Mouse (Mus musculus): ENCODE results near the gene Npcd. TPM values are rescaled to one million over a fixed set of nuclear protein-coding genes. Genes with fewer than 3 reads are reported as not detected.

Npcd gene
- polyA plus RNA-seq, 1 experiment from 2014 or later = 0.55 TPM

GRCm38 (mm10) chr15:79774117-79775027, 59.7 kb downstream of the Npcd start:
- under 1% methylated on average over 42 of the region's 50 CpGs for WGBS
- ATAC-seq (ENCODE audit: borderline replicate concordance, extremely low read depth, low FRiP score, low TSS enrichment) = peak; percentile 97

GRCm38 (mm10) chr15:79770629-79771240, 63.3 kb downstream of the Npcd start:
- Histone ChIP-seq H3K4me2 (no peak overlapping the region), H3K9ac (no peak overlapping the region), H3K4me1 (peaks cover 47% of the 10 kb centered on the region), H3K27me3 (no peaks in the 10 kb centered on the region), H3K36me3 (no peaks in the 10 kb centered on the region), H3K4me3 (no peak overlapping the region), H3K27ac (no peak overlapping the region), H3K9me3 (no peaks in the 10 kb centered on the region)
- no peak for ATAC-seq (ENCODE audit: borderline replicate concordance, extremely low read depth, low FRiP score, low TSS enrichment)
- 63% methylated on average over 21 of the region's 21 CpGs for WGBS

More at GRCm38 (mm10) chr15:79774117-79775027, 59.7 kb downstream of the Npcd start:
- Histone ChIP-seq H3K4me3 (peak overlapping the region; percentile 88), H3K27me3 (no peaks in the 10 kb centered on the region), H3K9me3 (no peaks in the 10 kb centered on the region), H3K36me3 (no peaks in the 10 kb centered on the region), H3K4me2 (peak overlapping the region; percentile 80), H3K27ac (peak overlapping the region; percentile 72), H3K9ac (peak overlapping the region; percentile 87), H3K4me1 (peaks cover 23% of the 10 kb centered on the region)

GRCm38 (mm10) chr15:79768302-79768701, 65.7 kb downstream of the Npcd start:
- peaks cover 3% of the 10 kb centered on the region; the same call in 1 of the 2 replicates for H3K36me3 ChIP-seq
- peaks cover 37% of the 10 kb centered on the region for H3K4me1 ChIP-seq
- no peak for ATAC-seq (ENCODE audit: borderline replicate concordance, extremely low read depth, low FRiP score, low TSS enrichment)
- H3K27me3 ChIP-seq = no peaks in the 10 kb centered on the region
- no peak overlapping the region for H3K27ac ChIP-seq
- no peak overlapping the region for H3K4me2 ChIP-seq
- 61% methylated on average over 6 of the region's 6 CpGs for WGBS
- H3K9ac ChIP-seq = no peak overlapping the region
- H3K4me3 ChIP-seq = no peak overlapping the region
- H3K9me3 ChIP-seq = no peaks in the 10 kb centered on the region

GRCm38 (mm10) chr15:79767327-79767961, 66.6 kb downstream of the Npcd start:
- no peak overlapping the region for H3K4me3 ChIP-seq
- no peaks in the 10 kb centered on the region for H3K27me3 ChIP-seq
- no peak overlapping the region for H3K9ac ChIP-seq
- no peak overlapping the region for H3K4me2 ChIP-seq
- peaks cover 9% of the 10 kb centered on the region; the same call in 1 of the 2 replicates for H3K36me3 ChIP-seq
- H3K4me1 ChIP-seq = peaks cover 34% of the 10 kb centered on the region
- ATAC-seq (ENCODE audit: borderline replicate concordance, extremely low read depth, low FRiP score, low TSS enrichment) = no peak
- no peaks in the 10 kb centered on the region for H3K9me3 ChIP-seq
- H3K27ac ChIP-seq = no peak overlapping the region
- 74% methylated on average over 16 of the region's 16 CpGs for WGBS

- H3K27ac ChIP-seq = no peak overlapping the region
- H3K27me3 ChIP-seq = no peaks in the 10 kb centered on the region
- peaks cover 34% of the 10 kb centered on the region for H3K4me1 ChIP-seq
- no peak overlapping the region for H3K4me2 ChIP-seq
- no peak for ATAC-seq (ENCODE audit: borderline replicate concordance, extremely low read depth, low FRiP score, low TSS enrichment)
- no peaks in the 10 kb centered on the region for H3K9me3 ChIP-seq
- no peak overlapping the region for H3K9ac ChIP-seq
- H3K4me3 ChIP-seq = no peak overlapping the region
- 71% methylated on average over 10 of the region's 10 CpGs for WGBS
- H3K36me3 ChIP-seq = peaks cover 9% of the 10 kb centered on the region; the same call in 1 of the 2 replicates
These were observed 67.4 kb downstream of the Npcd start for GRCm38 (mm10) chr15:79766586-79767071.

GRCm38 (mm10) chr15:79766168-79766567, 67.9 kb downstream of the Npcd start:
- 49% methylated on average over 10 of the region's 10 CpGs for WGBS
- ATAC-seq (ENCODE audit: borderline replicate concordance, extremely low read depth, low FRiP score, low TSS enrichment) = no peak
- no peak overlapping the region for H3K4me2 ChIP-seq
- H3K9me3 ChIP-seq = no peaks in the 10 kb centered on the region
- H3K27ac ChIP-seq = no peak overlapping the region
- peaks cover 31% of the 10 kb centered on the region for H3K4me1 ChIP-seq
- H3K27me3 ChIP-seq = no peaks in the 10 kb centered on the region
- H3K9ac ChIP-seq = no peak overlapping the region
- peaks cover 9% of the 10 kb centered on the region; the same call in 1 of the 2 replicates for H3K36me3 ChIP-seq
- no peak overlapping the region for H3K4me3 ChIP-seq

- Histone ChIP-seq H3K4me2 (no peak overlapping the region), H3K4me3 (no peak overlapping the region), H3K27me3 (no peaks in the 10 kb centered on the region), H3K9me3 (no peaks in the 10 kb centered on the region), H3K4me1 (peaks cover 30% of the 10 kb centered on the region), H3K9ac (no peak overlapping the region), H3K36me3 (peaks cover 9% of the 10 kb centered on the region; the same call in 1 of the 2 replicates), H3K27ac (no peak overlapping the region)
- ATAC-seq (ENCODE audit: borderline replicate concordance, extremely low read depth, low FRiP score, low TSS enrichment) = no peak
- WGBS = 80% methylated on average over 2 of the region's 2 CpGs
These were observed 68.7 kb downstream of the Npcd start for GRCm38 (mm10) chr15:79765361-79765760.

GRCm38 (mm10) chr15:79764539-79765267, 69.3 kb downstream of the Npcd start:
- no peak for ATAC-seq (ENCODE audit: borderline replicate concordance, extremely low read depth, low FRiP score, low TSS enrichment)
- Histone ChIP-seq H3K9me3 (no peaks in the 10 kb centered on the region), H3K4me2 (no peak overlapping the region), H3K27ac (no peak overlapping the region), H3K4me1 (peaks cover 27% of the 10 kb centered on the region), H3K4me3 (no peak overlapping the region), H3K27me3 (no peaks in the 10 kb centered on the region), H3K9ac (no peak overlapping the region), H3K36me3 (peaks cover 9% of the 10 kb centered on the region; the same call in 1 of the 2 replicates)
- WGBS = 66% methylated on average over 11 of the region's 11 CpGs

- peak; percentile 43; the same call in 1 of the 2 replicates for ATAC-seq (ENCODE audit: borderline replicate concordance, extremely low read depth, low FRiP score, low TSS enrichment)
- Histone ChIP-seq H3K4me1 (peaks cover 19% of the 10 kb centered on the region), H3K4me3 (no peak overlapping the region), H3K9ac (no peak overlapping the region), H3K27me3 (no peaks in the 10 kb centered on the region), H3K4me2 (no peak overlapping the region), H3K27ac (no peak overlapping the region), H3K9me3 (no peaks in the 10 kb centered on the region), H3K36me3 (peaks cover 9% of the 10 kb centered on the region; the same call in 1 of the 2 replicates)
- WGBS = 76% methylated on average over 7 of the region's 7 CpGs
These were observed 70.3 kb downstream of the Npcd start for GRCm38 (mm10) chr15:79763601-79764246.

GRCm38 (mm10) chr15:79763001-79763400, 71.0 kb downstream of the Npcd start:
- H3K27ac ChIP-seq = no peak overlapping the region

More at GRCm38 (mm10) chr15:79763001-79763400, 71.0 kb downstream of the Npcd start:
- peaks cover 19% of the 10 kb centered on the region for H3K4me1 ChIP-seq
- H3K36me3 ChIP-seq = peaks cover 9% of the 10 kb centered on the region; the same call in 1 of the 2 replicates
- H3K27me3 ChIP-seq = no peaks in the 10 kb centered on the region
- no peak for ATAC-seq (ENCODE audit: borderline replicate concordance, extremely low read depth, low FRiP score, low TSS enrichment)
- no peak overlapping the region for H3K4me2 ChIP-seq
- H3K9ac ChIP-seq = no peak overlapping the region
- 89% methylated on average over 9 of the region's 9 CpGs for WGBS
- H3K4me3 ChIP-seq = no peak overlapping the region
- no peaks in the 10 kb centered on the region for H3K9me3 ChIP-seq

Measured in lung, embryonic 15.5 days (tissue).